Mouse (Mus musculus) embryo, embryonic 9.5 days (tissue): ENCODE measurements around the gene Spag6.

Source experiments
- DNase-seq: peaks from one replicate; pipeline ENCODE4 v3.0.0-alpha.2; 2017; ENCODE audit errors: extremely low spot score

The Spag6 gene

DNA sequence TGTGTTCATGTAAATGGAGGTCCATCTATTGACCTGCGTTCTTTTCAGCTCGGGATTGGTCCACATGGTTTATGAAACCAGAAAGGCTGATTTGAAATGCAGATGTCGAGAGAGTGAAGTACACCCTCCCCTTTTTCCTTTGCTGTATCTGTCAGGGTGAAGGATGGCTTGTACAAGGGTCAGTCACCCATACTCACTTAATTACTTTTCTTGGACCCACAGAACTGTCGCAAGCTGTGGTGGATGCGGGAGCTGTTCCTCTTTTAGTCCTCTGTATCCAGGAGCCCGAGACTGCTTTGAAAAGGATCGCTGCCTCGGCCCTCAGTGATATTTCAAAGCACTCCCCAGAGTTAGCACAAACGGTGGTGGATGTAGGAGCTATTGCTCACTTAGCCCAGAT is 37.9 kb downstream of the Spag6 start:
- peak; percentile 38 for DNase-seq

DNA sequence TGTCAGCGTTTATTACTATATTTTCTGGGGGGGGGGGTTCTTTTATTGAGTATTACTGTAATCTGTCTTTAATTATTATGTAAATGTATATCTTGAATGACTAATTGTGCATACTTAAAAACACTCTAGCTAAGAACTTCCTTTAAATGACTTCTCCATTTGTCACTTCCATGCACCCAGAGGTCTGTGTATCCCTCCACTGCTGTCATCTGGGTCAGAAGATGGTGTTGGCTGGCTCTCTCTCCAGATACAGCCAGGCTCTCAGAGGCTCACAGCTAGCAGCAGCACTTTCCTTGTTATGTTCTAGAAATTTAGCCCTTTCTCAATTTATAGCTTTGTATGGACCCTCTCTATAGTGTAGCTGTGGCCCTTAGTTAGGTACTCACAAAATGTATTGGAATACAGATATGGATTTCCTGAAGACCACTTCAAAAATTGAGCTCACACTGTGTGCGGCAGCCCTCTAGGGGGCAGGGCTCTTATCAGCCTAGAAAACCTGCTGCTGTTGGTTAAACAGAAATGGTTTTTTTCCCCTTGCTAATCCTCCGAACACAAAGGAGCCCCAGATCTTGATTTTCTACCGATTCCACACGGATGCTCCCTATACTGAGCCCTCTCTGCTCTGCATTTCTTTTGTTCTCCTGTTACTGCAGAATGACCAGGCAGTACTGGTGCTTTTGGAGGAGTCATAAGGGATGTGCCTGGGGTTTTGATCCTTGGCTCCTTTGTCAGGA is 40.7 kb downstream of the Spag6 start:
- no peak for DNase-seq

- DNase-seq, result no peak
These were observed 43.2 kb downstream of the Spag6 start for GRCm38 (mm10) chr2:18737040-18737439.

- DNase-seq, result no peak
These were observed 45.4 kb downstream of the Spag6 start for GRCm38 (mm10) chr2:18739216-18739615.

GRCm38 (mm10) chr2:18756144-18756543 is 62.3 kb downstream of the Spag6 start:
- DNase-seq, result no peak

DNA sequence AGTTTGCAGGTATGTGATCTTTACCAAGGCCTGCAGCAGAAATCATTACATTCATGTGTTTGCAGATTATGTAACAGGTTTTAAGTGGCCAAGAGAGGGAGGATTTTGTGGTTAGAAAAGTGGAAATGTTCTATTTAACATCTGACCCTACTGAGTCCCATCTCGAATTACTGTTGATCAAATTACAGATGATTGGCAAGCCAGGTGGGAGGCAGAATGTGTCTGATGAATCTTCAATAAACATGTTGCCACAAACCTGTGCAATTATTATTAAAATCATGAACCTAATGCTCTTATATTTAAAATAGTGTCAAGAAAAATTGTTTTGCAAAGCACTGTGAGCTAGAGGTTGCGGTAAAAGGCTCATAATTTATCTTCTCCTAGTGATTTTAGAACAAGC is 71.0 kb downstream of the Spag6 start:
- DNase-seq, result no peak

GRCm38 (mm10) chr2:18765481-18766249 is 71.8 kb downstream of the Spag6 start:
- peak; percentile 18 for DNase-seq

DNA sequence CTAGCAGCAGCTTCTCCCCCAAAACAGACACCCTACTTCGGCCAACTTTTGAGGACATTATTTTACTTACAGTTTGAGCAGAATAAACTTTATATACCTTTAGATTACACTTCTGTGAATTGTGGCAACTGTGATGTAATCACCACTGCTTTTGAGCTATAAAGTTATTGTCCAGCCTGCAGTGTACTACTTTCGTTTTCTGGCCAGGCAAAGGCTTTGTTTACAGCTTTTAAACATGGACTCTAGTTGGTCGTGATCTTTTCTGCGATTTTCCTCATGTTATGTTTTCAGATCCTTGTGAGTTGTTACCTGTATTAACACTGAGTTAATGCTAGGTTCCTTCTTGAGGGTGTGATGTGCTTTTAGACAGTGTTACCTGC is 72.6 kb downstream of the Spag6 start:
- DNase-seq, result no peak

GRCm38 (mm10) chr2:18766821-18767541 is 73.1 kb downstream of the Spag6 start:
- peak; percentile 84 for DNase-seq

GRCm38 (mm10) chr2:18768414-18768813 is 74.6 kb downstream of the Spag6 start:
- DNase-seq, result no peak

GRCm38 (mm10) chr2:18772413-18772812 is 78.6 kb downstream of the Spag6 start:
- no peak for DNase-seq

- no peak for DNase-seq
These were observed 80.5 kb downstream of the Spag6 start for GRCm38 (mm10) chr2:18774326-18774725.

GRCm38 (mm10) chr2:18778220-18778619 is 84.4 kb downstream of the Spag6 start:
- DNase-seq, result peak; percentile 29

GRCm38 (mm10) chr2:18779830-18780229 is 86.0 kb downstream of the Spag6 start:
- no peak for DNase-seq

DNA sequence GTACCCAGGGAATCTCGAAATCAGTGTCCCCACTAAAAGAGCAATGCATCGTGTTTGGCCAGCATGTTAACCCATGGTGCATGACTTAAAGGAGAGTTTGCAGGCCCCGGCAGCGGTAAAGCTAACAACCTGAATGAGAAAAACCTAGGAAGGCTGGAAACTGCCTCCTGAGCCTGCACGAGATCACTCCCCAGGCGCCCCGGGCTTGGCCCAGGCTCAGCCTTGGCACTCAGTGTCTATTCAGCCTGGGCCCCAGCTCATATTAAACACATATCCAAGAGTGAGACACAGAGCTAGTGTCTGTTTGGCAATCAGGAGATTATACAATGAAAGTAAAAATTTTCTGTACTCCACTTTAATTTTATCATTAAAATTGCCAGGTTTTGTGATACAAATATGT is 87.5 kb downstream of the Spag6 start:
- DNase-seq, result no peak

DNA sequence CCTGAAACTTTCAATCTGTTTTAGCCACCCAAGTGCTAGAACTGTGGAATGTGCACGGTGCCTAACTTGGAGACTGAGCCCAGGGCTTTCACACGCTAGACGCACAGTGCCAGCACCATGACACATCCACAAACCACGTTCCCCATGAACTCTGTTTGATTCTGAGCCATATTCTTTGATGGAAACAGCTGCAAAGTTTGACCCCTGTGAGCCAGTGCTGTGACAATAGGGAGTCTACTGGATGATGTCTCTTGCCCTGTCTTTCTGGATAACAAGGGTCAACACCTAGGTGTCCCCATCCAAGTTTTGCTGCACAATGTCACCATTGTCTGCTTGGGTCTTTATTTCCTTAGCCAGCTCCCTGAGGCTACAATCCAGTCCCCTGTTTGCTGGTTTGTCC is 100.4 kb downstream of the Spag6 start:
- DNase-seq, result no peak

DNA sequence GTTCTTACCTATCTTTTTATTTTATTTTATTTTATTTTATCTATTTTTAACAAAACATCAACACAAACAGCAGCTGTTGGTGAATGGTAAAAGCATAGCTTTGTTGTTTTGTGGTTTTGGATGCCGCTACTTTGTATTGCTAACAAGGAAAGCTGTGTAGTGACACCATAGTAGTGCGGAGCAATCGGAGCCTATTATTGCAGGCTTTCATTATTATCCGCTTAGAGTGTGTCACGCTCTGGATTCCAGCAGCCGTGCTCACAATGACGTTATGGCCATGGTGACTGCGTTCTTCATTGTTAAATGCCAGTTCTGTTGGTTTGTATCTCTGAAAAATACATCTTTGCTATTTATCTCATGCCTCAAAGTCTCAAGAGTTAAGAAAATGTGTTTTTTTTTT is 103.9 kb downstream of the Spag6 start:
- DNase-seq, result no peak

- no peak for DNase-seq
These were observed 105.6 kb downstream of the Spag6 start for GRCm38 (mm10) chr2:18799265-18799965.
